Mouse (Mus musculus) natural killer cell, adult 2 months (primary cell): ENCODE measurements around the gene Cacna2d3.

ENCODE experiments used
- DNase-seq, 2 experiments: peaks; one replicate each; pipeline ENCODE4 v3.0.0; 2022; ENCODE audit warnings: low spot score in 2 of 2

The Cacna2d3 gene

DNA sequence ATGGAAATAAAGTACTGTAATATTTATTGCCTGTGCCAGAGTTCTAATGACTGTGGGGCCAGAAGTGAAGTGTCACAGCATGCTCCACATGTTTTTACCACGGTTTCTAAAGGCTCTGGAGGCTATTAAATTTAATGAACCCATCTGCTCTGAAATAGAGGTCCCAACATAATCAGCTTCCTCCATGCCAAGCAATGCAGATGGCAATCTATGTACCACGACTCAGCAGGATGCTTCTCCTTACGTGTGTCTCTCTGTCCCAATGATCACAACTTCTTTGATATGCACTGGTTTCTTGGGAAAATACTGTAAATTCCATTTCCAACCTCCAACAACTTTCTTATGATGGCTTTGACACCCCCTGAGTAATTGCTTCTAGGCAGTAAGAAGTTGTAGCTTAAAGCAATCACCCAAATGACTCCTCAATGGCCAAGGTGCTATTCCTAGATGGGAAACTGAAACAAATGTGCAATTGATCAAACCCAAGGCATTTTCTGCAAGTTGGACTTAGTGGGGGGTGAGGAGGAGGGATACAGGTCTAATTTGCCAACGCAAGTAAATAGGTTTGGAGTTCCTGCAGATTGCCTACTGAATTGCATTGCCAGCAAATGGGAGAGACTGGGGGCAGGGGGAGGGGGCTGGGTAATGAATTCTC lies 557.5 kb downstream of the Cacna2d3 start:
- no peak for DNase-seq

GRCm38 (mm10) chr14:29159803-29160202 lies 561.9 kb downstream of the Cacna2d3 start:
- DNase-seq, result no peak

- no peak for DNase-seq
These were observed 564.6 kb downstream of the Cacna2d3 start for GRCm38 (mm10) chr14:29157096-29157495.

- no peak for DNase-seq
These were observed 577.5 kb downstream of the Cacna2d3 start for GRCm38 (mm10) chr14:29144184-29144583.

GRCm38 (mm10) chr14:29137614-29138013 lies 584.0 kb downstream of the Cacna2d3 start:
- no peak for DNase-seq

- no peak for DNase-seq
These were observed 584.6 kb downstream of the Cacna2d3 start for GRCm38 (mm10) chr14:29137006-29137579.

DNA sequence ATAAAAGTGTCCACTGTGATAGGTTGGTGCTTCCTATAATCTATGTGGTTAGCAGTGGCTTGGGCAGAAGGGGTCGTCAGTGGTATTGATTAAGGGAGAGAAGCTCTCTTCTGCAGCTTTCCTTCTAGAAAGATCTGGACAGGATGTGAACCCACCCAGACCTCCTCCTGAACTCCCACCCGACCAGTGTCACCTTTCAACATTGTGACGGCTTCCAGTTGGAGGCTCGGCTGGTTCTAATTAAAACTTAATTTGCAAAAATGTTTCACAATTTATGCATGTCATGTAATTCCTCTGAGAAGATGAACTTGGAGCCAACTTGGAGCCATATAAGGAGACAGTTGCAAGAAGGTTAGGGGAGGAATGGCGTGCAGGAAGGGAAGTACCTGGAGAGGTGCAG lies 586.8 kb downstream of the Cacna2d3 start:
- no peak for DNase-seq

DNA sequence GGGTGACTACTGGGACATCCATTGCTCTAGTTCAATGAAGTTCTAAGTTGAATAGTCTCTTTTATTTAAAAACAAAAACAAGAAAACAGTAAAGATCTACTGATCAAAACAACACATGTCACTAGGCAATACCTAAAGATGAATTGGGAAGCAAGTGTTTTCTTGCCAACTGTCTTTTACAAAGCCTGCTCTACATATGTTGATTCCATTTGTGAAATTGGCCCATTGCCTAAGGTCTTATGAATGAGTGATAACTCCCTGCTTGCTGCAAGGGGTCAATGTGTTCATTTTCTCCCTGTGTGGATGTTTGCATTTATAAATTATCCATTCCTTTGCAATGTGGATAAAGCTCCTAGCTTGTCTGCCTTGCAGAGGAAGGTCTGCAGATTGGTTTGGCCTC lies 591.2 kb downstream of the Cacna2d3 start:
- no peak for DNase-seq

- no peak for DNase-seq
These were observed 597.8 kb downstream of the Cacna2d3 start for GRCm38 (mm10) chr14:29123886-29124285.

GRCm38 (mm10) chr14:29122749-29123148 lies 598.9 kb downstream of the Cacna2d3 start:
- DNase-seq, result no peak

DNA sequence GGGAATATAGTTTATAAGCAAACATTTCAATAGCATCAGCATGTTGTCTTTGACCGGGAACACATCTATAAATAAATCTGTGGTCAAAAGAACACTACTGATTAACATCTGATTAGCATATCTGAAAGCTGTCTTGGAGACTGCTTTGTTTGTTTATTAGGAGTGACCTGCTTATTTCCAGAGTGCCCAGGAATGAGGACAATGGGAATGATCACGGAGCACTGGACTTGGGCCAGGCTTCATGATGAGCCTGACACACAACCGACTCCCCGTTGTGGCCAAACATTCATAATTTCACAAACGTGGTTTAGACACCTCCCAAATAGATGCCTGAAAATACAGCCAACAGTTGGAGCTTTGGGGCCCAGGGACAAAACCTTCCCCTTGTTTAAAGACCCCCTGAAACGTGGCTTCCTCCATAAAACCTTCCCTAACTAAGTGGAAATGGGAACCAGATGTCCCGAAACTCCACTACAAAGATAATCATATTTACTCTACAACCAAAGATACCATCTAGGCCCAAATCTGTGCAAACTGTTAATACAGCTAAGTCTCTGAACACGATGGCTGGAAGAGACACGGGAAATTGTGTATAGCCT lies 607.7 kb downstream of the Cacna2d3 start:
- no peak for DNase-seq

- DNase-seq, result no peak
These were observed 610.0 kb downstream of the Cacna2d3 start for GRCm38 (mm10) chr14:29111666-29112065.

GRCm38 (mm10) chr14:29110351-29111091 lies 611.1 kb downstream of the Cacna2d3 start:
- no peak for DNase-seq

- DNase-seq, result no peak
These were observed 614.2 kb downstream of the Cacna2d3 start for GRCm38 (mm10) chr14:29107464-29107863.

DNA sequence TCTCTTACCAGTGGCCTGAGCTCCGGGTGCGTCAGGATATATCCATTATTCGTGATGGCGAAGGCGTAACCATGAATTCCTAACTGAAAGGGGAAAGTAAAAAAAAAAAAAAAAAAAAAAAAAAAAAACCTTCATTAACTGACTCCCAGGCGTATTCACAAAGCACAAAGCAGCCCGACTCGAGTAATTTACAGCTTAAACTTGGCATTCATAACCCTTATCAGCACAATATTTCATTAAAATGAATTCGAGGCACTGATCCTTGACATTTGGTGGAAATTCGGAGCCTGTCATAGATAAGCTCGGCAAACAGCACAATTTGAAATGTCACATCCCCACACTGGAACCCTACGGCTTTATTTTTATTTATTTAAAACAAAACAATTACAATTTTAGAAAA lies 623.9 kb downstream of the Cacna2d3 start:
- DNase-seq, result no peak

DNA sequence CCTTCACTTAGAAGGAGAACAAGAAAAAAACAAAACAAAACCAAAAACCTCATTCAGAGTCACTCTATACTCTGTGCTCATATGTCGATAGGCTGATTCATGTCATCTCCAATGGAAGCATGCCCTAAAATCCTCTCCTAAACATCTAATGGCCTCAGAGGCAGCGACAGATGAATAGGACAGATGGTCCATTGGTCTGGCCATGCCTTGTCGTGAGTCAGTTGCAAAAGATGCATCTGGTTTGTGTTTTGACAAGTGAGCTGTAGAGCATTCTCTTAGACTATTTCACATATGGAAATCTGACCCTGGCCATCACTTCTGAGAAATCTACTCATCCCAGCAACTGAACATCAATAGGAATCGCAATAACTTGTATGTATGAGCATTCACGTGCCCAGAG lies 626.2 kb downstream of the Cacna2d3 start:
- DNase-seq, result no peak

GRCm38 (mm10) chr14:29090074-29090473 lies 631.6 kb downstream of the Cacna2d3 start:
- DNase-seq, result no peak

DNA sequence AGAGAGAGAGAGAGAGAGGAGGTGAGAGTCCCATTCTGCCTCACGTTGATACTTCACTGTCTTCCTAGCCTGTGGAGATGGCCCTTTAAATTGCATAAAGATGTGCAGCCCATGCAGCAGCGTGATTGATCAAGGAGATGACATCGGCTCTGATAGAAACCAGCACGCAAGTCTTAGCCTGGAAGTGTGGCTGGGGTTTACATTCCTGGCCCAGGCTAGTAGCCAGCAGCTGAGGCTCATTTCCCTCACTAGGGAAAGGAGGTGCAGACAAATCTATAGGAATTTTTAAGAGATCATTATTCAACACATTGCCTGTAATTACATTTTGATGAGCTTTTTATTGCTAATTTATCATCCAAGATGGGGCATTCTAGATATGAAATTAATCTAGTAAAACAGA lies 635.1 kb downstream of the Cacna2d3 start:
- no peak for DNase-seq

GRCm38 (mm10) chr14:29085493-29086159 lies 636.0 kb downstream of the Cacna2d3 start:
- DNase-seq, result no peak

DNA sequence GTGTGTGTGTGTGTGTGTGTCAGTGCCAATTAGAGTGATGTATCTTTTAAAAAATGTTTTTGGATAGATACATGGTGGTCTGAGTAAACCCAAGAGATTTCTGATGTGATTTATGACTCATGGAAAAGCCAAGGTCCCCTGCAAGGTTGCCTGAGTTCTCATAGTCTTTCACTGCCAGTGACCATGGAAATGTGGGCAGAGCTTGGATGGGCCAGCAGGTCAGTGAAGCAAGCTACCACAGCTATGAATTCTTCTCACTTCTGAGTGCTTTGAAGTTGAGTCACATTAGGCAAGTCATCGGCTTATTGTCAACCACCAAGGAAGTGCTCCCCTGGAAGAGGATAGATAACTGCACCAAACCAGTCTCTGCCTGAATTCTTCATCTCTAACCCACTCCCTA lies 639.5 kb downstream of the Cacna2d3 start:
- DNase-seq, result no peak

- DNase-seq, result no peak
These were observed 641.0 kb downstream of the Cacna2d3 start for GRCm38 (mm10) chr14:29080630-29081029.

DNA sequence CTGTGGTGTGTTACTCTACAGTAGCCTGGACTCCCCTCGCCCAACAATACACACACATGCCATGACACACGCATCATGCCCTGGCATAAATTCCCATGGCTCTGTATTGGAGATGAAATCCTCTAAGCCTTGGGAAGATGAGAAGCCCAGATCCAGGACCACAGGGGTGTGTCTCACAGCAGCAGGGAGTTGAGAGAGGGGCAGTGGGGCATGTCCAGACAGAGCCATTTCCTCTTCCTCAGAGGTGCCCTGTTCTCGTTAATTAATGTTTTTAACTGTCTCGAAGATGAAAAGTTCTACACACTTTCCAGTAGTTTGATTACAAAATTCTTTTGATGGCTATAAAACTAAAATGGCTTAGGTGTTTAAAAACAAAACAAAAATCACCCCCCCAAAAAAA lies 641.4 kb downstream of the Cacna2d3 start:
- DNase-seq, result no peak
